Mouse (Mus musculus): ENCODE measurements around the gene Tmem229b.
A peak's percentile ranks its signal among the peaks of the same experiment; 100 is the strongest.
"Not testable (repeated sequence)": the region's sequence is repeated elsewhere in the genome, so short reads cannot be mapped to it uniquely, and the experiment has no call there.

Gene Tmem229b

DNA sequence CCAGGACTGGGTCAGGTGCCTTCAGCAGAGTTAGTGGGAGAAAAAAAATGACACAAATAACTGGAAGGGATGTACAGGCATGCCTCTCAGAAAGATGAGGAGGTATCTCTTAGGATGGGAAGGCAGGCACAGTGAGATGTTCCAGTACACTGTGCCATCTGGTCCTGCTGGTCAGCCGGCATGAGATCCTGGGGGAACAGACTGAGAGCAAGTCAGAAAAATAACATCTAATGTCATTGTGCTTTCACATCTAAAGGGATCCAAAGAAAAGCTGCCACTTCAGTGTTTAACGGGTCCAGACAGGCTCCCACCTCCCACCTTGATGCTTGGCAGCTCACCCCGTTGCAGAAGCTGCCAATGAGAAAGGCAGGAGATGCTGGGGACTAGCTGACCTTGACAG lies 54.9 kb downstream of the Tmem229b start:
- DNase-seq (ENCODE audit: low read depth, low spot score) = no peak

- DNase-seq (ENCODE audit: low read depth, low spot score) = no peak
Measured at GRCm38 (mm10) chr12:78952053-78952452, 55.4 kb downstream of the Tmem229b start.

DNA sequence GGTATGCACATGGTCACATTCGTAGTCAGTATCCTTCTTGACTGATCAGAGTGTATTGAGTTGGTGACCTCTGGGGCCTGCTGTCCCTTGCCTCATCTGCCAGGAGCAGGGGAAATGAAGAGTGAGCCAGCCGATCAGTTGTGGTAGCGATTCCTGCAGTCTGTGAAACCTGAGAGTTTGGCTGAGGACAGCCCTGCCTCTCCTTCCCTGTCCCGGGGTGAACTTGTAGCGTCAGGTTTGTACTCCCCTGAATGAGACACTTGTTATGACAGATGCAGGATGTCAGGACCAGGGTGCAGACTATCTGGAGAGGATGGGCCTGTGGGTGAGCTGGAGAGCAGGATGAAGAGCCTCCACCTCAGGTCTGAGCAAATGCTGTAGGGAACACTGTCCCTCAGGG lies 59.8 kb downstream of the Tmem229b start:
- DNase-seq (ENCODE audit: low read depth, low spot score) = no peak

GRCm38 (mm10) chr12:78947161-78947560 lies 60.3 kb downstream of the Tmem229b start:
- no peak for DNase-seq (ENCODE audit: low read depth, low spot score)

DNA sequence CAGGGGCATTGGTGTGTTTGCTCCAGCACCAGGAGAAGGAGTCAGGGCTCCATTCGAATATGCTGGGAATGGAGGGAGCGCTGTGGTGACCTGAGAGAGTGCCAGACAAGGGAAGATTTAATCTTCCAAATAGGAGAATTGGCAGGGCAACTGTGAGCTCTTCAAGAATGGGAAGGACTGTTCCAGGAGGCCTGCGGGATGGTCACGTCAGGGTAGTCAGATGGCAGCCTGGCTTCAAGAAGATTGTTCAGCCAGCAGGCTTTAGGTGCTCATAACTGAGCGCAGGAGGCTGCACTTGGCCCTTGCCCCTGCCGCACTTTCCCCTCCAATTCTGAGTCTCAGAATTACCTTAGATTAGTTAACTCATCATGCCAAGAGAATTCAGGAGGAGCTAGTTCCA lies 64.5 kb downstream of the Tmem229b start:
- no peak for DNase-seq (ENCODE audit: low read depth, low spot score)

DNA sequence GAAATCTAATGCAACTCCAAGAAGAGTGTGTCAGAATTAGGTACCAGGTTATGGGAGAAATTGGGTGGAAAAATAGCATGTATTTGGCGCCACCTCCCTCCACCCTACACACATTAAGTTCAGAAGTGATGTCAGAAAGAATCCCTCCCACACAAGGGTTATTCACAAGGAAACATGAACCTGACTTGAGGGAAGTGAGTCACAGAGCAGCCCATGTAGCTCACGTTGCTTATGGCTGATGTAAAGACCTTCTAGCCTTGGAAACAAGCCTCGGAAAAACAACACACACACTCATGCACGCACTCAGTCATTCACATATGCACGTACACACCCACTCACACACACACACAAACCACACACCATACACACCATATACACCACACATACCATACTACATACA lies 67.3 kb downstream of the Tmem229b start:
- DNase-seq (ENCODE audit: low read depth, low spot score) = no peak

DNA sequence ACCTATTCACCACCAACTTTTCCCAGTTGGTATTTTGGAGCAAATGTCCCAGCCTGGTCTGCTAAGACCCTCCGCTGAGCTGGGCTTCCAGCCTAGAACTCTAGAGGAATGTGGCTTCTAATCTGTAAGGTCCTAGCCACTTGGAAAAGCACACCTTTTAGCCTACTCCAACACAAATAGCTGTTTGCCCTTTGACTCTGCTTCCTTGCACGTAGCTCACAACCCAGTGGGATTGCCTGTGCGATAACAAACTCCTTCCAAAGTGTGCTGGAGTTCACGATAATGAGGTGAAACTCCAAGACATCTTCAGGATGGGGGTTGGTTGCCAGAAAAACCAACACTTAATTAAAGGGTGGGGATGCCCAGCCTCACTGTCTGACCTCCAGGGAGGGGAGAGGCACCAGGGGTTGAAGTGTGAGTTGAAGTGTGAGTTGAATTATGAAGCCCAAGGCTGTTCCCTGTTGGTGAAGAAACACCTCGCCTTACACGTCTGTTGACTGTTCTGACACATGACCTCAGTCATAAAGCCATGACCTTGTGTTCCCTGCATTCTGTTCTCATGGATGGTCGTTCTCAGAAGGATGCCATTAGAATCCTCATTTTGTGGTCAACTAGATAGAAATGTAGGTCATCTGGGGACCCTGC lies 67.9 kb downstream of the Tmem229b start:
- DNase-seq (ENCODE audit: low read depth, low spot score) = no peak

DNA sequence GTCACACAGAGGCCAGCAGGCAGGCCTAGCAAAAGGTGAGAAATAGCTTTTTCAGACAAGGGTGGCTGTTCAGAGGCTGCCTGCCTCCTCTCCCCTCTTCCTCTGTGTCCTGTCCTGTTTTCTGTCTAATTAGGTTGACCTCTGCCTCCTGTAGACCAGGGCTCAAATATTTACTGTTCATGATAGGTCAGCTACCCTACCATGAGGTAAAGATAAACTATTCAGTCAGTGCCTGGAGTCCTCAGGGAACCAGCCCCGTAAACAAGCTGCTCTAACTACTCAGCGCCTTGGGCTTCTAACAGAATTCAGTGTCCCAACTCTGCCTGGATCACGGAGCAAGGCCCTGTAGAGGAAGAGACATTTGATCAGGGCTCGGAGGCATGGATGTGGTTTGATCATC lies 70.9 kb downstream of the Tmem229b start:
- DNase-seq (ENCODE audit: low read depth, low spot score) = no peak

- DNase-seq (ENCODE audit: low read depth, low spot score) = no peak
Measured at GRCm38 (mm10) chr12:78929900-78930299, 77.5 kb downstream of the Tmem229b start.

GRCm38 (mm10) chr12:78927287-78927686 lies 80.1 kb downstream of the Tmem229b start:
- DNase-seq (ENCODE audit: low read depth, low spot score) = no peak

- no peak for DNase-seq (ENCODE audit: low read depth, low spot score)
Measured at GRCm38 (mm10) chr12:78923539-78924189, 83.8 kb downstream of the Tmem229b start.

DNA sequence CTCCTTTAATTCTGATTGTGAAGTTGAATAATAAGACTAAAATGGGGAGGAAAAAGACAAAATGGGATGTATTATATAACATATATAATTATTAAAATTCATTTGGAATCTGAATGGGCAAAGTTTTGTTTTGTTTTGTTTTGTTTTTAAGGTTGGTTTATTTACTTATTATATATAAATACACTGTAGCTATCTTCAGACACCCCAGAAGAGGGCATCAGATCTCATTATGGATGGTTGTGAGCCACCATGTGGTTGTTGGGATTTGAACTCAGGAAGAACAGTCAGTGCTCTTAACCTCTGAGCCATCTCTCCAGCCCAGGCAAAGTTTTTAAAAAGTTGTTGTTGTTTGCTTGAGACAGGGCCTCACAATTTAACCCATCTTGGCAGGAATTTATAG lies 84.5 kb downstream of the Tmem229b start:
- not testable (repeated sequence) for DNase-seq (ENCODE audit: low read depth, low spot score)

DNA sequence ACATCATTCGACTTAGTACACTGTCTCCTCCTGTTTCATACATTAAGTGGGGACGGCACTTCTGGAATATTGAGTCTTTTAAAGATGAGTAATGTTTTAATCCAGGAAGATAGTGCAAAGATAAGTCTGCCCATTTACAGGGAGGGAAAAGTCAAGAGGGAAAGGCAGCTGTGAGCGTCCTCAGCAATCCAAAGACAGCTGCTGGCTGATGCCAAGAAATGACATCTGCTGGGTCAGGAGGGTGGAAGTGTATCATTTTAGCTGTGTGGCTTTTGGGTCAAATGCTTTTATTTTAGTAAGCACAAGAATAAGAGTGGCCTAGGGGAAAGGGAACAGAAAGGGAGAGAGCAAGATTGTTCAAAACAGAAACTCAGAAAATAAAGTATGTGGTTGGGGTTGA lies 85.4 kb downstream of the Tmem229b start:
- no peak for DNase-seq (ENCODE audit: low read depth, low spot score)

GRCm38 (mm10) chr12:78921421-78921820 lies 86.0 kb downstream of the Tmem229b start:
- no peak for DNase-seq (ENCODE audit: low read depth, low spot score)

DNA sequence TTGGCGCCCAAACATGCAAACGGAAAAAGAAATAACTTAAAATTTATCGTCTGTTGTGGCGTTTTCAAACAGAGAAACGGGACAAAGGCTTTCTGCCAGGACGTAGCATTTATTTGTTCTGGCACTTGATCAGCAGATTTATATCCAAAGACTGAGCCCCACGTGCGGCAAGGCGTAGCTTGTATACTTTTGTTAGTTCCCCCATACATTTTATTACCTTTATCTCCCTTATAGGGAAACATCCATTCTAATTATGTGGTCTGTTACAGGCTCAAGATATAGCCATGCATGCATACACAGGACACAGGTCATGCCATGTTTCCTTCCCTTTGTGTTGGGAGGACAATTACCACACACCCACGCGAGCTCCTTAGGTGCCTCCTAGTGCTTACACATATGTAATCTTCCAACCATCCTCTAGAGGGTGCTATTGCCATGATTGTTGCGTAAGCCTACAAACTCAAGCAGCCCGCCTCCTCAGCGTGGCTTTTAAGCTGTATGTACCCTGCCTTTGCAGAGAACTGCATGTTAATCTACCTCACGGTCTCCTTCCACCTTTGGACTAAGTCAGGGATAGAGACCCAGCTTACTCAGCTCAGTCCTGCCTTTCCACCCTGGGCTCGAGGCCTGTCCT lies 88.2 kb downstream of the Tmem229b start:
- peak; percentile 91 for DNase-seq (ENCODE audit: low read depth, low spot score)

DNA sequence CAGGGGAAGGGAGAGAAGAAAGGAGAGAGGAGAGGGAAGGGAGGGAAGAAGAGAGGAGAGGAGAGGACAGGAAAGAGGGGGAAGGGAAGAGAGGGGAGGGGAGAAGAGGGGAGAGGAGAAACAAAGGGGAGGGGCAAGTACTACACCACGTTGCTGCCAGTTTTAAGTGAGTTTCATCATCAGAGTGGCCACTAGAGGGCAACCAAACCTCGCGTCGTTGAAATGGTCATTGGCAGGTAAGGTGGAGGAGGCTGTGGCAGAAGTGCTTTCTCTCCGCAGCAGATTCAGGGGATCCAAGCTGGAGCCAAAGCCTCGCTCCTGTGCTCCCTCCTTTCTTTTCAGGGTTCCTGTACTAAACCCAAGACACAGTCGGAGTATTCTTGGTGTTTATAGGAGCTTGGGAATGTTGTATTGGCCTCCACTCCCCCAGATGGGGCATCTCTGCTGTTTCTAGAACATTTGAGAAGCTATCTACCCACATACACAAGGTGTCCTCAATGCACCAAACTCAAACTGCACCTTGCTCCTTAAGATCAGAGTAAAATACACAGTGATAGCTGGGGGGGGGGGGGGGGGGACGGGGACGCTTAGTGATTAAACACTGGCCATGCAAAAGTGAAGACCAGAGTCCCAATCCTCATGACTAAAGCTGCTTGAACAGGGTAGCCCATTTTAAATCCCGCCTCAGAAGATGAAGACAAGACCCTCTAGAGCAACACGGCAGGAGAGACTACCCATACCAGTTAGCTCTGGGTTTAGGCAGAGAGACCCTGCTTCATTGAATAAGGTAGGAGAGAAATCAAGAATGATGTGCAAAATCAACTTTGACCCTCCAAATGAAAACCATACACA lies 89.0 kb downstream of the Tmem229b start:
- peak; percentile 94 for DNase-seq (ENCODE audit: low read depth, low spot score)

DNA sequence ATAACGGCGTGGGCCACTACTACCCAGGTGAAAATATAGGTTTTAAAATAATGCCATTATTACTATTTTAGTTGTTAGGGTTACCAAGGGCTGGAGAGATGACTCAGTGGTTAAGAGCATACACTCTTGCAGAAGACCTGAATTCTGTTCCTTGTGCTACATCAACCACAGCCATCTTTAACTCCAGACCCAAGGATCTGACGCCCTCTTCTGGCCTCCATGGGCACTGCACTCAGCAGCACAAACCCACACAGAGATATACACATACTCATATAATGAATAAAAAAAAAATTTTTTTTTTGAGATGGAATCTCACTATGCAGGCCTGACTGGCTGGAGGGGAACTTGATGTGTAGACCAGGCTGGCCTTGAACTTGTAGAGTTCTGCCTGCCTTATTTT lies 91.1 kb downstream of the Tmem229b start:
- peak; percentile 50 for DNase-seq (ENCODE audit: low read depth, low spot score)

DNA sequence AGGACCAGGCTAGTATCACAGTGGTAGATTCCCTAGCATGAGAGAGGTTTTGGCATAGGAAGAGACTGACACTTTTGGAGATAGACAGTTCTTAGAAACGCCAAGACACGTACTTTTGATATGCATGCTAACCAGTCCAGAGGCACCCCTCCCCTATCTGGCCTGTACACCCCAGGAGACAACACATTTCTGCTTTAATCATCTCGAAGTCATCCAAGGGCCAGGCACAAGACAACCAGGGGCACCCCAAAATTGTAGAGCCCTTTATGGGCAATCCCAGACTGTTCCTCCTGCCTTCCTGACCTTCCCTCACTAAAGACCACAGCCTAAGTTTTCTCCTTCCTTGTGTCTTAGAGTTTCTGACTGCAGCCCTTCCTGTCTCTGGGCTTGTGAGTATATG lies 91.9 kb downstream of the Tmem229b start:
- DNase-seq (ENCODE audit: low read depth, low spot score) = no peak

GRCm38 (mm10) chr12:78914458-78914857 lies 93.0 kb downstream of the Tmem229b start:
- no peak for DNase-seq (ENCODE audit: low read depth, low spot score)
